Mouse (Mus musculus): ENCODE data around the gene Rpl18a. TPM values are rescaled to one million over a fixed set of nuclear protein-coding genes. Genes with fewer than 3 reads are reported as not detected.

The Rpl18a gene
- polyA plus RNA-seq, 1 experiment from 2014 or later, result 4,424 TPM

- peaks cover 12% of the 10 kb centered on the region; the same call in 1 of the 2 replicates for H3K4me1 ChIP-seq (ENCODE audit: insufficient read depth, low read depth, low read length)
- no peak overlapping the region for H3K4me2 ChIP-seq (replicated peaks; ENCODE audit: low read depth, low read length)
- WGBS, result 88% methylated on average over 8 of the region's 8 CpGs
- H3K27me3 ChIP-seq (replicated peaks; ENCODE audit: insufficient read depth, low read length), result peaks cover 25% of the 10 kb centered on the region
- no peak overlapping the region for H3K27ac ChIP-seq (ENCODE audit: low read length)
- no peak overlapping the region for H3K4me3 ChIP-seq (ENCODE audit: low read depth, low read length)
- H3K9ac ChIP-seq (replicated peaks; ENCODE audit: low read depth), result no peak overlapping the region
- H3K9me3 ChIP-seq (ENCODE audit: low read length), result no peaks in the 10 kb centered on the region
- DNase-seq (ENCODE audit: low spot score) (no peak), ATAC-seq (no peak)
- TF ChIP-seq CTCF (IDR thresholded peaks at IDR 0.05), result no peak
- TF ChIP-seq EP300 (IDR thresholded peaks at IDR 0.05), result no peak
- H3K36me3 ChIP-seq (ENCODE audit: insufficient read depth, low read length), result peaks cover 11% of the 10 kb centered on the region
Measured at GRCm38 (mm10) chr8:70894771-70895545, 2.3 kb downstream of the Rpl18a start.

DNA sequence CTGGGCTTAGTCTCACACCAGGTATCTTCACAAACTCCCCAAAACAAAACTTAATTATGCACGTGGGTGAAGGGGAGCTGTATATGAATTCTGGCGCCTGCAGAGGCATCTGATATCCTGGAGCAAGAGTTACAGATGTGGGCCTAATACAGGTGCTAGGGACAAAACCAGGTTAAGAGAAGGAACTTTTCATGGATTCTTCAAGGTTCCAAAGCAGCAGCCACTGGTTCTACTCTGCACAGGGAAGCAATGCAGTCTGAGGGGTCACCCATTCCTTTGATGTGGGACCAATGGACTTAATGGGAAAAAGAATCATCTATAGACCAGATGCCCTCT is 2.9 kb downstream of the Rpl18a start:
- H3K4me1 ChIP-seq (ENCODE audit: insufficient read depth, low read depth, low read length), result peaks cover 12% of the 10 kb centered on the region; the same call in 1 of the 2 replicates
- TF ChIP-seq EP300 (IDR thresholded peaks at IDR 0.05), result no peak
- 62% methylated on average over 2 of the region's 2 CpGs for WGBS
- no peak overlapping the region for H3K4me3 ChIP-seq (ENCODE audit: low read depth, low read length)
- peaks cover 11% of the 10 kb centered on the region for H3K36me3 ChIP-seq (ENCODE audit: insufficient read depth, low read length)
- ATAC-seq (no peak), DNase-seq (ENCODE audit: low spot score) (no peak)
- peaks cover 25% of the 10 kb centered on the region for H3K27me3 ChIP-seq (replicated peaks; ENCODE audit: insufficient read depth, low read length)
- no peak overlapping the region for H3K27ac ChIP-seq (ENCODE audit: low read length)
- no peak overlapping the region for H3K4me2 ChIP-seq (replicated peaks; ENCODE audit: low read depth, low read length)
- no peak overlapping the region for H3K9ac ChIP-seq (replicated peaks; ENCODE audit: low read depth)
- H3K9me3 ChIP-seq (ENCODE audit: low read length), result no peaks in the 10 kb centered on the region

DNA sequence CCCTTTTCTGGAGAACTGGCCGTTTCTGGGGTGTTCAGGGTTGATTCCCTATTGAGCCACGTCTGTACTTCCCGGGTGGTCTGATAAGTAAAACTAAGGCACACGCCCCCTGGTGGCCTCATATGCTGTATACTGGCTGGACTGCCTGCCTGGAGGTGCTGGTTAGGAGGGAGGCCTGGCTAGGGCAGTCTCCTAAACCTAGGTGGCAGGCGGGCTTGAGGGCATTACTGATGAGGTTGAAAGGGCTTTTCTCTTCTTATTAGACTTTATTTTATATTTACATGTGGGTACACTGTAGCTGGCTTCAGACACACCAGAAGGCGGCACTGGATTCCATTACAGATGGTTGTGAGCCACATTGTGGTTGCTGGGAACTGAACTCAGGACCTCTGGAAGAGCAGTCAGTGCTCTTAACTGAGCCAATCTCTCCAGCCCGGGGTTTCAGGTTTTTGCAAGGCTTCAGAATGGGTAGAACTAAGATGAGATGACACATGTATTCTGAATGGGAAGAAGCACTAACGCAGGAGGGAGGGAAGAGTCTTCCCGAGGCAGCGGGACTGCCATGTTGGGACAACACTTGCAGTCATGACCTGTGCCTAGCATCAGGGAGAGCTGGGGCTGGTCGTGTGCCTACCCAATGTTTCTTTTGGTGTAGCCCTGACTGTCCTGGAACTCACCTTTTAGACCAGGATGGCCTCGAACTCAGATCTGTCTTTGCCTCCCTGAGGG is 3.4 kb downstream of the Rpl18a start:
- 32% methylated on average over 12 of the region's 12 CpGs for WGBS
- TF ChIP-seq EP300 (IDR thresholded peaks at IDR 0.05) (no peak), CTCF (IDR thresholded peaks at IDR 0.05) (peak; percentile 83)
- Histone ChIP-seq H3K4me1 (ENCODE audit: insufficient read depth, low read depth, low read length) (peaks cover 12% of the 10 kb centered on the region; the same call in 1 of the 2 replicates), H3K4me2 (replicated peaks; ENCODE audit: low read depth, low read length) (no peak overlapping the region), H3K9me3 (ENCODE audit: low read length) (no peaks in the 10 kb centered on the region), H3K9ac (replicated peaks; ENCODE audit: low read depth) (no peak overlapping the region), H3K4me3 (ENCODE audit: low read depth, low read length) (no peak overlapping the region), H3K27ac (ENCODE audit: low read length) (no peak overlapping the region), H3K36me3 (ENCODE audit: insufficient read depth, low read length) (peaks cover 11% of the 10 kb centered on the region), H3K27me3 (replicated peaks; ENCODE audit: insufficient read depth, low read length) (peaks cover 25% of the 10 kb centered on the region)
- 0 out of 2 replicates have a peak, but pooled peaks have one; percentile 14 for ATAC-seq
- peak; percentile 91 for DNase-seq (ENCODE audit: low spot score)

- Histone ChIP-seq H3K9ac (replicated peaks; ENCODE audit: low read depth) (no peak overlapping the region), H3K4me3 (ENCODE audit: low read depth, low read length) (no peak overlapping the region), H3K27me3 (replicated peaks; ENCODE audit: insufficient read depth, low read length) (peaks cover 25% of the 10 kb centered on the region), H3K4me2 (replicated peaks; ENCODE audit: low read depth, low read length) (peak overlapping the region; percentile 44; the same call in 1 of the 2 replicates), H3K9me3 (ENCODE audit: low read length) (no peaks in the 10 kb centered on the region), H3K4me1 (ENCODE audit: insufficient read depth, low read depth, low read length) (peaks cover 12% of the 10 kb centered on the region; the same call in 1 of the 2 replicates), H3K27ac (ENCODE audit: low read length) (no peak overlapping the region), H3K36me3 (ENCODE audit: insufficient read depth, low read length) (peaks cover 11% of the 10 kb centered on the region)
- TF ChIP-seq EP300 (IDR thresholded peaks at IDR 0.05) (no peak), CTCF (IDR thresholded peaks at IDR 0.05) (no peak)
- DNase-seq (ENCODE audit: low spot score) (no peak), ATAC-seq (no peak)
- WGBS, result 28% methylated on average over 20 of the region's 20 CpGs
Measured at GRCm38 (mm10) chr8:70892896-70893655, 4.1 kb downstream of the Rpl18a start.

DNA sequence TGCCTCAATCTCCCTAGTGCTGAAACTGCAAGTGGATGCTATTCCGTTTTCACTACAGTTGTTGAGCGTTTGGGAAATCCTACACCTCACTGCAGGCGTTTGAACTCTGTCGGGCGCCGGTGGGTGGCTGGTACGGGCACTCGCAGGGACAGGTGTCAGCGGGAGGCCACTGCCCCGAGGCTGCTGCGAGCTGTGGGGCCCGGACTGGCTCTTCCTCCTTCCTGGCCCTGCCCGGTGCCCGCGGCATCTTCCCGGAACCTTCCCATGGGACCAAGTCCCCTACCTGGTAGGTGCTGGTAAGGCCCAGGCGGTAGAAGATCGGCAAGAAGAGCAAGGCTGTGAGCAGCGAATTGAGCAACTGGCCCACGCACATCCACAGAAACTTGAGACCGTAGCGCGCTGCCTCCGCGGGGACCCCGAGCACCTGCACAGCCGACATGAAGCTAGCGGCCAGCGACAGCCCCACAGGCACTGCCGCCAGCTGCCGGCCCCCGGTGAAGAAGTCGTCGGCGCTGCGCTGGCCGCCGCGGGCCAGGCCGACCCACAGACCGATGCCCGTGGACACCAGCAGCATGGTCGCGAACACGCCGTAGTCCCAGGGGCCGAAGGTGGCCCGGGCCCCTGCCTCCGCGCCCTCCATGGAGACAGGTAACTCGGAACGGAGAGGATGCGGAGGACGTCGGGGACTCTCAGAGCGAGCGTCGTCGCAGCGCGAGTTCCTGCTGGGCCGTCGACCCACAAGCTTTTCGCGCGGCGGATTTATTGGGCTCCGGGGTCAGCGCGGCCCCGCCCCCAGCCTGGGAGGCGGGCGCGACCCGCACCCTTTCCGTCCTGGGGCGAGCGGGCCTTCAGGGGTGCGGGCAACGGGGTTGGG is 5.0 kb downstream of the Rpl18a start, which contains the start of gene Slc5a5:
Gene Slc5a5 (minus strand): TSS at position 736 of the 874 bp plus-strand sequence.
- no peak for ATAC-seq
- DNase-seq (ENCODE audit: low spot score), result no peak
- H3K36me3 ChIP-seq (ENCODE audit: insufficient read depth, low read length), result peaks cover 11% of the 10 kb centered on the region
- no peaks in the 10 kb centered on the region for H3K9me3 ChIP-seq (ENCODE audit: low read length)
- TF ChIP-seq EP300 (IDR thresholded peaks at IDR 0.05) (no peak), CTCF (IDR thresholded peaks at IDR 0.05) (no peak)
- H3K4me1 ChIP-seq (ENCODE audit: insufficient read depth, low read depth, low read length), result peaks cover 12% of the 10 kb centered on the region; the same call in 1 of the 2 replicates
- peak within 1 kb of the TSS; percentile 44 for H3K4me2 ChIP-seq (replicated peaks; ENCODE audit: low read depth, low read length)
- H3K9ac ChIP-seq (replicated peaks; ENCODE audit: low read depth), result no peak within 1 kb of the TSS
- H3K27me3 ChIP-seq (replicated peaks; ENCODE audit: insufficient read depth, low read length), result peaks cover 25% of the 10 kb centered on the region
- 5% methylated on average over 70 of the region's 80 CpGs for WGBS
- no peak within 1 kb of the TSS for H3K4me3 ChIP-seq (ENCODE audit: low read depth, low read length)
- H3K27ac ChIP-seq (ENCODE audit: low read length), result no peak within 1 kb of the TSS
